Mouse (Mus musculus): ENCODE results near the gene Il15ra. TPM values are rescaled to one million over a fixed set of nuclear protein-coding genes. Genes with fewer than 3 reads are reported as not detected.

The Il15ra gene
- total and polyA plus RNA-seq, 2 experiments from 2014 or later = 1.00 to 1.3 TPM

- Histone ChIP-seq H3K36me3 (ENCODE audit: insufficient read depth) (no peaks in the 10 kb centered on the region), H3K27ac (ENCODE audit: low read depth, low read length) (no peak overlapping the region), H3K9me3 (ENCODE audit: low read length) (no peaks in the 10 kb centered on the region), H3K27me3 (ENCODE audit: insufficient read depth, low read length) (no peaks in the 10 kb centered on the region), H3K4me1 (ENCODE audit: insufficient read depth) (no peaks in the 10 kb centered on the region), H3K4me2 (ENCODE audit: low read depth) (no peak overlapping the region), H3K9ac (no peak overlapping the region), H3K4me3 (ENCODE audit: low read depth, low read length) (no peak overlapping the region)
- 90% methylated on average over 9 of the region's 9 CpGs for WGBS
- ATAC-seq (no peak), DNase-seq (no peak)
- no peak for TF ChIP-seq CTCF (IDR thresholded peaks at IDR 0.05; ENCODE audit: low read depth)
Measured at GRCm38 (mm10) chr2:11722564-11722963, 17.5 kb downstream of the Il15ra start.

- H3K4me2 ChIP-seq (ENCODE audit: low read depth) = no peak overlapping the region
Measured at GRCm38 (mm10) chr2:11727574-11727973, 22.5 kb downstream of the Il15ra start.

GRCm38 (mm10) chr2:11729091-11729490, 24.0 kb downstream of the Il15ra start:
- 52% methylated on average over 3 of the region's 3 CpGs for WGBS
- ATAC-seq (no peak), DNase-seq (no peak)
- Histone ChIP-seq H3K36me3 (ENCODE audit: insufficient read depth) (no peaks in the 10 kb centered on the region), H3K4me1 (ENCODE audit: insufficient read depth) (no peaks in the 10 kb centered on the region), H3K4me2 (ENCODE audit: low read depth) (no peak overlapping the region), H3K9me3 (ENCODE audit: low read length) (no peaks in the 10 kb centered on the region), H3K27ac (ENCODE audit: low read depth, low read length) (no peak overlapping the region), H3K9ac (no peak overlapping the region), H3K27me3 (ENCODE audit: insufficient read depth, low read length) (no peaks in the 10 kb centered on the region), H3K4me3 (ENCODE audit: low read depth, low read length) (no peak overlapping the region)
- no peak for TF ChIP-seq CTCF (IDR thresholded peaks at IDR 0.05; ENCODE audit: low read depth)

More at GRCm38 (mm10) chr2:11727574-11727973, 22.5 kb downstream of the Il15ra start:
- Histone ChIP-seq H3K27ac (ENCODE audit: low read depth, low read length) (no peak overlapping the region), H3K4me1 (ENCODE audit: insufficient read depth) (no peaks in the 10 kb centered on the region), H3K9ac (no peak overlapping the region), H3K27me3 (ENCODE audit: insufficient read depth, low read length) (no peaks in the 10 kb centered on the region), H3K4me3 (ENCODE audit: low read depth, low read length) (no peak overlapping the region), H3K36me3 (ENCODE audit: insufficient read depth) (no peaks in the 10 kb centered on the region), H3K9me3 (ENCODE audit: low read length) (no peaks in the 10 kb centered on the region)
- no peak for TF ChIP-seq CTCF (IDR thresholded peaks at IDR 0.05; ENCODE audit: low read depth)
- DNase-seq (peak; percentile 44), ATAC-seq (peak; percentile 91)
- WGBS = 71% methylated on average over 5 of the region's 5 CpGs

GRCm38 (mm10) chr2:11732978-11733377, 27.9 kb downstream of the Il15ra start:
- DNase-seq (peak; percentile 7), ATAC-seq (peak; percentile 56; the same call in 1 of the 2 replicates)
- Histone ChIP-seq H3K4me2 (ENCODE audit: low read depth) (no peak overlapping the region), H3K9ac (no peak overlapping the region), H3K27me3 (ENCODE audit: insufficient read depth, low read length) (no peaks in the 10 kb centered on the region), H3K9me3 (ENCODE audit: low read length) (no peaks in the 10 kb centered on the region), H3K27ac (ENCODE audit: low read depth, low read length) (no peak overlapping the region; the same call in 1 of the 2 replicates), H3K4me3 (ENCODE audit: low read depth, low read length) (no peak overlapping the region), H3K4me1 (ENCODE audit: insufficient read depth) (no peaks in the 10 kb centered on the region), H3K36me3 (ENCODE audit: insufficient read depth) (no peaks in the 10 kb centered on the region)
- 54% methylated on average over 5 of the region's 5 CpGs for WGBS
- no peak for TF ChIP-seq CTCF (IDR thresholded peaks at IDR 0.05; ENCODE audit: low read depth)

GRCm38 (mm10) chr2:11735853-11736252, 30.8 kb downstream of the Il15ra start:
- WGBS = 88% methylated on average over 6 of the region's 6 CpGs
- H3K9me3 ChIP-seq (ENCODE audit: low read length) = no peaks in the 10 kb centered on the region
- no peak for ATAC-seq
- TF ChIP-seq CTCF (IDR thresholded peaks at IDR 0.05; ENCODE audit: low read depth) = no peak
- H3K27ac ChIP-seq (ENCODE audit: low read depth, low read length) = no peak overlapping the region
- no peaks in the 10 kb centered on the region for H3K4me1 ChIP-seq (ENCODE audit: insufficient read depth)
- DNase-seq = no peak
- H3K4me3 ChIP-seq (ENCODE audit: low read depth, low read length) = no peak overlapping the region
- no peak overlapping the region for H3K9ac ChIP-seq
- H3K36me3 ChIP-seq (ENCODE audit: insufficient read depth) = peaks cover 11% of the 10 kb centered on the region
- H3K4me2 ChIP-seq (ENCODE audit: low read depth) = no peak overlapping the region
- no peaks in the 10 kb centered on the region for H3K27me3 ChIP-seq (ENCODE audit: insufficient read depth, low read length)

GRCm38 (mm10) chr2:11738794-11739193, 33.7 kb downstream of the Il15ra start:
- Histone ChIP-seq H3K4me1 (ENCODE audit: insufficient read depth) (no peaks in the 10 kb centered on the region), H3K9ac (no peak overlapping the region), H3K36me3 (ENCODE audit: insufficient read depth) (peaks cover 39% of the 10 kb centered on the region), H3K9me3 (ENCODE audit: low read length) (no peaks in the 10 kb centered on the region), H3K27me3 (ENCODE audit: insufficient read depth, low read length) (no peaks in the 10 kb centered on the region), H3K4me3 (ENCODE audit: low read depth, low read length) (no peak overlapping the region), H3K27ac (ENCODE audit: low read depth, low read length) (no peak overlapping the region), H3K4me2 (ENCODE audit: low read depth) (no peak overlapping the region)
- no peak for TF ChIP-seq CTCF (IDR thresholded peaks at IDR 0.05; ENCODE audit: low read depth)
- 88% methylated on average over 3 of the region's 3 CpGs for WGBS
- no peak for DNase-seq
- ATAC-seq = no peak; the same call in 1 of the 2 replicates

GRCm38 (mm10) chr2:11739516-11740051, 34.5 kb downstream of the Il15ra start:
- Histone ChIP-seq H3K9me3 (ENCODE audit: low read length) (no peaks in the 10 kb centered on the region), H3K9ac (no peak overlapping the region), H3K36me3 (ENCODE audit: insufficient read depth) (peaks cover 45% of the 10 kb centered on the region), H3K27ac (ENCODE audit: low read depth, low read length) (no peak overlapping the region), H3K4me2 (ENCODE audit: low read depth) (no peak overlapping the region), H3K4me1 (ENCODE audit: insufficient read depth) (no peaks in the 10 kb centered on the region), H3K4me3 (ENCODE audit: low read depth, low read length) (no peak overlapping the region), H3K27me3 (ENCODE audit: insufficient read depth, low read length) (no peaks in the 10 kb centered on the region)
- DNase-seq (no peak), ATAC-seq (no peak)
- WGBS = 96% methylated on average over 4 of the region's 4 CpGs
- TF ChIP-seq CTCF (IDR thresholded peaks at IDR 0.05; ENCODE audit: low read depth) = no peak
